Mouse (Mus musculus): Measurements from ENCODE around the gene Clca3b.
"Not testable (repeated sequence)": the region's sequence is repeated elsewhere in the genome, so short reads cannot be mapped to it uniquely, and the experiment has no call there.

Gene Clca3b

GRCm38 (mm10) chr3:144849014-144849556, at the start of gene Clca3b:
Gene Clca3b (minus strand): TSS chr3:144849357.
- TF ChIP-seq GATA4 (IDR thresholded peaks at IDR 0.05; ENCODE audit: insufficient replicate concordance, low read length), result not testable (repeated sequence)

- no peak for TF ChIP-seq GATA4 (IDR thresholded peaks at IDR 0.05; ENCODE audit: insufficient replicate concordance, low read length)
Observed at GRCm38 (mm10) chr3:144897042-144897678, 48.0 kb upstream of the Clca3b start.

- TF ChIP-seq GATA4 (IDR thresholded peaks at IDR 0.05; ENCODE audit: insufficient replicate concordance, low read length), result no peak
Observed at GRCm38 (mm10) chr3:144890246-144890758, 41.1 kb upstream of the Clca3b start.

GRCm38 (mm10) chr3:144886957-144887356, 37.8 kb upstream of the Clca3b start:
- no peak for TF ChIP-seq GATA4 (IDR thresholded peaks at IDR 0.05; ENCODE audit: insufficient replicate concordance, low read length)

GRCm38 (mm10) chr3:144849584-144849983, 427 bp upstream of the Clca3b start:
- no peak for TF ChIP-seq GATA4 (IDR thresholded peaks at IDR 0.05; ENCODE audit: insufficient replicate concordance, low read length)

- no peak for TF ChIP-seq GATA4 (IDR thresholded peaks at IDR 0.05; ENCODE audit: insufficient replicate concordance, low read length)
Observed at GRCm38 (mm10) chr3:144827257-144827656, 21.9 kb downstream of the Clca3b start.

- TF ChIP-seq GATA4 (IDR thresholded peaks at IDR 0.05; ENCODE audit: insufficient replicate concordance, low read length), result no peak
Observed at GRCm38 (mm10) chr3:144825151-144825550, 24.0 kb downstream of the Clca3b start.

GRCm38 (mm10) chr3:144823331-144823730, 25.8 kb downstream of the Clca3b start:
- no peak for TF ChIP-seq GATA4 (IDR thresholded peaks at IDR 0.05; ENCODE audit: insufficient replicate concordance, low read length)

GRCm38 (mm10) chr3:144820632-144821031, 28.5 kb downstream of the Clca3b start:
- no peak for TF ChIP-seq GATA4 (IDR thresholded peaks at IDR 0.05; ENCODE audit: insufficient replicate concordance, low read length)

GRCm38 (mm10) chr3:144819219-144819618, 29.9 kb downstream of the Clca3b start, which contains the start of gene Clca3a2:
Gene Clca3a2 (minus strand): TSS chr3:144819494.
- TF ChIP-seq GATA4 (IDR thresholded peaks at IDR 0.05; ENCODE audit: insufficient replicate concordance, low read length), result not testable (repeated sequence)

GRCm38 (mm10) chr3:144811821-144812220, 37.3 kb downstream of the Clca3b start:
- TF ChIP-seq GATA4 (IDR thresholded peaks at IDR 0.05; ENCODE audit: insufficient replicate concordance, low read length), result no peak

- TF ChIP-seq GATA4 (IDR thresholded peaks at IDR 0.05; ENCODE audit: insufficient replicate concordance, low read length), result no peak
Observed at GRCm38 (mm10) chr3:144801861-144802260, 47.3 kb downstream of the Clca3b start.

- TF ChIP-seq GATA4 (IDR thresholded peaks at IDR 0.05; ENCODE audit: insufficient replicate concordance, low read length), result no peak
Observed at GRCm38 (mm10) chr3:144785181-144786148, 63.7 kb downstream of the Clca3b start.
